Mouse (Mus musculus) neural tube, embryonic 15.5 days (tissue): ENCODE data around the gene Cfap97d2. TPM values are rescaled to one million over a fixed set of nuclear protein-coding genes. Genes with fewer than 3 reads are reported as not detected.
A peak's percentile ranks its signal among the peaks of the same experiment; 100 is the strongest.

Source experiments
- ATAC-seq: fragments of 200-750 bp; cut with Nextera tagmentation; 2 replicates; pipeline ENCODE4 v1.8.0; 2017; ENCODE audit warnings: mild to moderate bottlenecking, moderate TSS enrichment, moderate library complexity; ENCODE audit not compliant: low FRiP score
- H3K27ac ChIP-seq: fragments of 300-500 bp; sonication (generic); replicated peaks from 2 replicates; pipeline ENCODE4 v1.5.1; 2015; ENCODE audit warnings: mild to moderate bottlenecking, inconsistent platforms
- H3K27me3 ChIP-seq: fragments of 300-500 bp; sonication (generic); replicated peaks from 2 replicates; pipeline ENCODE4 v1.6.1; 2015; ENCODE audit warnings: inconsistent platforms
- H3K36me3 ChIP-seq: fragments of 300-500 bp; sonication (generic); 2 replicates; pipeline ENCODE4 v1.6.1; 2015; ENCODE audit warnings: inconsistent platforms
- H3K4me1 ChIP-seq: fragments of 300-500 bp; sonication (generic); 2 replicates; pipeline ENCODE4 v1.6.1; 2015; ENCODE audit warnings: inconsistent platforms
- H3K4me2 ChIP-seq: fragments of 300-500 bp; sonication (generic); 2 replicates; pipeline ENCODE4 v1.6.1; 2015; ENCODE audit warnings: inconsistent platforms, mild to moderate bottlenecking, moderate library complexity
- H3K4me3 ChIP-seq: fragments of 300-500 bp; sonication (generic); replicated peaks from 2 replicates; pipeline ENCODE4 v1.5.1; 2015; ENCODE audit warnings: mild to moderate bottlenecking, inconsistent platforms
- H3K9ac ChIP-seq: fragments of 300-500 bp; sonication (generic); replicated peaks from 2 replicates; pipeline ENCODE4 v1.6.1; 2015; ENCODE audit warnings: mild to moderate bottlenecking, inconsistent platforms
- H3K9me3 ChIP-seq: fragments of 300-500 bp; sonication (generic); replicated peaks from 2 replicates; pipeline ENCODE4 v1.6.1; 2016; ENCODE audit warnings: inconsistent platforms
- WGBS: fragments of 180-500 bp; shearing (Covaris S2); methylation state at CpG from one replicate; pipeline ENCODE4 v1.1.7; 2015; ENCODE audit warnings: mixed read lengths; 5-methylcytosine and 5-hydroxymethylcytosine counted together
- polyA plus RNA-seq: library from polyadenylated mRNA; unstranded; fragments of >200 nt; fragmentation: Nextera tagmentation; extraction: Ambion mirVana; gene quantifications from 2 replicates; pipeline ENCODE4 v1.2.1, GENCODE M21; 2015

Gene Cfap97d2
- polyA plus RNA-seq, 1 experiment from 2014 or later = 0.83 TPM

GRCm38 (mm10) chr8:13756480-13756879 is 50.8 kb downstream of the Cfap97d2 start:
- 49% methylated on average over 7 of the region's 7 CpGs for WGBS
- Histone ChIP-seq H3K27ac (peak overlapping the region; percentile 80; the same call in 1 of the 2 replicates), H3K9ac (no peak overlapping the region), H3K27me3 (no peaks in the 10 kb centered on the region), H3K36me3 (peaks cover 7% of the 10 kb centered on the region), H3K4me2 (peak overlapping the region; percentile 89; the same call in 1 of the 2 replicates), H3K4me1 (peaks cover 33% of the 10 kb centered on the region), H3K4me3 (no peak overlapping the region), H3K9me3 (no peaks in the 10 kb centered on the region)
- peak; percentile 23; the same call in 1 of the 2 replicates for ATAC-seq

DNA sequence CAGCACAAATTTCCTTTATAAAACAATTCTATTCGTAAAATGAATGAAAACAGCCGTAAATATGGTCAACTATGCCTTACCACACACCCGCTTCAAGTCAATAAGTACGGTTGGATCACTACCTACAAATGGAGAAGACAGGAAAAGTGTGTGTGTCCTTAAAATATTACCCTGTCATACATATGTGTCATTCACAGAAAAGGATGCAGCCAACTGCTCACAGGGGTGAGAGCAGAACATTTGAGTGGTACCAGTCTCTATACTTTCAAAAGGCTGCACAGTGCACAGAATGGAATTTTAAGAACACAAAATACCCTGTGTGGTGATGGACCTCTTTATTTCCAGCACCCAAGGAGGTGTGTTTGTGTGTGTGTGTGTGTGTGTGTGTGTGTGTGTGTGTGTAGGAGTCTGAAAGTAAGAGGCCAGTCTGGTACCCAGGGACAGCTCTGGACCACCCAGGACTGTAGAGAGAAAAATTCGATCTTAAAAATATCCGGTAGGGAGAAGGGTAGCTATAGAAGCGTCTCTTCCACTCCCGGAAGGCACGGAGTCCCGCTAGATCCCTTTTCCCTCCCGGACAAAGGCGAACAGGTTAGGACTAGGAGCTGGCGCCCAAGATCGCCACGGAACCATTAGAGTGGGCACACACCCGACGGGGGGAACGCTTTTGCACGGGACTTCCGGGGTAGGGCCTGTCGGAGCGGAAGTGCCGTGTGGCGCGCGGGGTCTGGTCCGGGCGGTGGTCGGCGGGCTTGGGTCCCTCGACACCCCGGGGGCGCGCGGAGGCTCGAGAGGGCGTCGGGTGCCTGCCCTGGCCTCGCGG is 51.5 kb downstream of the Cfap97d2 start, which contains the start of gene Cdc16:
TSS of gene Cdc16 (plus strand) at position 695 of the 823 bp plus-strand sequence.
- H3K27me3 ChIP-seq = no peaks in the 10 kb centered on the region
- ATAC-seq = peak; percentile 95
- peak within 1 kb of the TSS; percentile 89 for H3K4me2 ChIP-seq
- H3K9ac ChIP-seq = peak within 1 kb of the TSS; percentile 95
- H3K27ac ChIP-seq = peak within 1 kb of the TSS; percentile 80
- peaks cover 33% of the 10 kb centered on the region for H3K4me1 ChIP-seq
- peaks cover 12% of the 10 kb centered on the region for H3K36me3 ChIP-seq
- peak within 1 kb of the TSS; percentile 99 for H3K4me3 ChIP-seq
- 10% methylated on average over 34 of the region's 40 CpGs for WGBS
- no peaks in the 10 kb centered on the region for H3K9me3 ChIP-seq

- Histone ChIP-seq H3K4me3 (peak overlapping the region; percentile 99), H3K9ac (peak overlapping the region; percentile 95), H3K27me3 (no peaks in the 10 kb centered on the region), H3K4me2 (peak overlapping the region; percentile 89), H3K9me3 (no peaks in the 10 kb centered on the region), H3K36me3 (peaks cover 21% of the 10 kb centered on the region), H3K27ac (peak overlapping the region; percentile 80), H3K4me1 (peaks cover 33% of the 10 kb centered on the region)
- peak; percentile 78 for ATAC-seq
- under 1% methylated on average over 36 of the region's 38 CpGs for WGBS
Measured at GRCm38 (mm10) chr8:13757805-13758727, 52.4 kb downstream of the Cfap97d2 start.

- Histone ChIP-seq H3K9ac (no peak overlapping the region), H3K27me3 (no peaks in the 10 kb centered on the region), H3K27ac (no peak overlapping the region), H3K9me3 (no peaks in the 10 kb centered on the region), H3K4me1 (no peaks in the 10 kb centered on the region), H3K36me3 (peaks cover 85% of the 10 kb centered on the region), H3K4me3 (no peak overlapping the region), H3K4me2 (no peak overlapping the region)
- ATAC-seq = no peak
- WGBS = 90% methylated on average over 11 of the region's 11 CpGs
Measured at GRCm38 (mm10) chr8:13769206-13769605, 63.5 kb downstream of the Cfap97d2 start.

DNA sequence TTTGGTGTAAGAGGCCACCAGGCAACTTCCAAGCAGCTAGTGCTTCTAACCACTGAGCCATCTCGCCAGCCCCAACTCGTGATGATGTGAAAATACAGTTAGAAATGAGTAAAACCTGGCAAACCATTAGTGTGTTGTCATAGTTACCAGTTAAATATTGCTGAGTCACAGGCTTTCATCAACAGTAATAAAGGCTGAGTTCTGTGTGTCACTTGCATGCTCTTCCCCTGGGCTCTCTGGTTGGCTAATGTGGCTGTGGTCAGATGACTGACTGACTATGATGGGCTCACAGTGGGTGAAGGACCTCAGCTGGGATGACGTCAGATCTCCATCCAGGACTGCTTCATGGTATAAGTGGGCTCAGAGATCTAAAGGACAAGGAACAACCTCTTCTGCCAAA is 74.8 kb downstream of the Cfap97d2 start:
- no peak for ATAC-seq
- Histone ChIP-seq H3K36me3 (peaks cover 58% of the 10 kb centered on the region), H3K4me3 (no peak overlapping the region), H3K4me1 (peaks cover 9% of the 10 kb centered on the region), H3K27me3 (no peaks in the 10 kb centered on the region), H3K9ac (no peak overlapping the region), H3K9me3 (no peaks in the 10 kb centered on the region), H3K4me2 (no peak overlapping the region), H3K27ac (no peak overlapping the region)
- 91% methylated on average over 3 of the region's 3 CpGs for WGBS

GRCm38 (mm10) chr8:13785250-13785763 is 79.6 kb downstream of the Cfap97d2 start, which contains the start of gene Upf3a:
Gene Upf3a, plus strand, starts transcription at chr8:13785615.
- Histone ChIP-seq H3K4me3 (peak within 1 kb of the TSS; percentile 83), H3K4me2 (peak within 1 kb of the TSS; percentile 94), H3K36me3 (peaks cover 33% of the 10 kb centered on the region), H3K27me3 (no peaks in the 10 kb centered on the region), H3K9me3 (no peaks in the 10 kb centered on the region), H3K4me1 (peaks cover 18% of the 10 kb centered on the region), H3K9ac (peak within 1 kb of the TSS; percentile 97), H3K27ac (peak within 1 kb of the TSS; percentile 100)
- WGBS = 0% methylated on average over 40 of the region's 47 CpGs
- peak; percentile 96 for ATAC-seq

GRCm38 (mm10) chr8:13785764-13786299 is 80.1 kb downstream of the Cfap97d2 start:
- H3K4me1 ChIP-seq = peaks cover 18% of the 10 kb centered on the region
- peak; percentile 97 for ATAC-seq
- peaks cover 28% of the 10 kb centered on the region for H3K36me3 ChIP-seq
- peak overlapping the region; percentile 83 for H3K4me3 ChIP-seq
- H3K9ac ChIP-seq = peak overlapping the region; percentile 97
- no peaks in the 10 kb centered on the region for H3K9me3 ChIP-seq
- H3K27me3 ChIP-seq = no peaks in the 10 kb centered on the region
- under 1% methylated on average over 47 of the region's 47 CpGs for WGBS
- peak overlapping the region; percentile 100 for H3K27ac ChIP-seq
- H3K4me2 ChIP-seq = peak overlapping the region; percentile 94

GRCm38 (mm10) chr8:13789606-13790005 is 83.9 kb downstream of the Cfap97d2 start:
- H3K27ac ChIP-seq = no peak overlapping the region
- 98% methylated on average over 8 of the region's 8 CpGs for WGBS
- H3K4me1 ChIP-seq = peaks cover 15% of the 10 kb centered on the region
- no peaks in the 10 kb centered on the region for H3K27me3 ChIP-seq
- H3K4me2 ChIP-seq = no peak overlapping the region
- no peak overlapping the region for H3K4me3 ChIP-seq
- no peak overlapping the region for H3K9ac ChIP-seq
- H3K9me3 ChIP-seq = no peaks in the 10 kb centered on the region
- ATAC-seq = no peak
- H3K36me3 ChIP-seq = peaks cover 44% of the 10 kb centered on the region

Other genes starting within 250 kb of the Cfap97d2 start
- gene Gas6, start 211.4 kb upstream of the Cfap97d2 start, polyA plus RNA-seq = 59.1 and 88.5 TPM in 2 replicates
- not detected in 2 replicates for gene 1700029H14Rik, start 143.4 kb upstream of the Cfap97d2 start, polyA plus RNA-seq
- gene Rasa3, start 28.3 kb upstream of the Cfap97d2 start, polyA plus RNA-seq = 38.8 and 39.3 TPM in 2 replicates
- gene Cdc16, start 51.8 kb downstream of the Cfap97d2 start, polyA plus RNA-seq = 138 and 149 TPM in 2 replicates
- gene Upf3a, start 79.7 kb downstream of the Cfap97d2 start, polyA plus RNA-seq = 41.7 and 42.5 TPM in 2 replicates
- gene AF366264, start 132.5 kb downstream of the Cfap97d2 start, polyA plus RNA-seq = not detected in 2 replicates
- 41.7 and 43.4 TPM in 2 replicates for gene Champ1, start 163.8 kb downstream of the Cfap97d2 start, polyA plus RNA-seq
- gene Coprs, start 184.4 kb downstream of the Cfap97d2 start, polyA plus RNA-seq = 137 and 165 TPM in 2 replicates